Mouse (Mus musculus) lung, embryonic 14.5 days (tissue): ENCODE measurements around the gene Etv4. TPM values are rescaled to one million over a fixed set of nuclear protein-coding genes. Genes with fewer than 3 reads are reported as not detected.
A peak's percentile ranks its signal among the peaks of the same experiment; 100 is the strongest.

Experiments
- ATAC-seq: fragments of 200-750 bp; cut with Nextera tagmentation; 2 replicates; pipeline ENCODE4 v1.8.0; 2017; ENCODE audit warnings: mild to moderate bottlenecking, moderate TSS enrichment, moderate library complexity; ENCODE audit not compliant: insufficient read depth
- DNase-seq: peaks from one replicate; pipeline ENCODE4 v3.0.0-alpha.2; 2015
- H3K27ac ChIP-seq: fragments of 300-500 bp; sonication (generic); 2 replicates; pipeline ENCODE4 v1.5.1; 2014; ENCODE audit warnings: low read depth, mild to moderate bottlenecking, moderate library complexity
- H3K27me3 ChIP-seq: fragments of 300-500 bp; sonication (generic); 2 replicates; pipeline ENCODE4 v1.6.1; 2014; ENCODE audit warnings: low read length, control low read depth; ENCODE audit not compliant: insufficient read depth
- H3K36me3 ChIP-seq: fragments of 300-500 bp; sonication (generic); 2 replicates; pipeline ENCODE4 v1.6.1; 2014; ENCODE audit warnings: control low read depth; ENCODE audit not compliant: insufficient read depth
- H3K4me1 ChIP-seq: fragments of 300-500 bp; sonication (generic); 2 replicates; pipeline ENCODE4 v1.6.1; 2014; ENCODE audit warnings: antibody characterized with exemption, control low read depth; ENCODE audit not compliant: insufficient read depth
- H3K4me2 ChIP-seq: fragments of 300-500 bp; sonication (generic); 2 replicates; pipeline ENCODE4 v1.6.1; 2014; ENCODE audit warnings: mild to moderate bottlenecking
- H3K4me3 ChIP-seq: fragments of 300-500 bp; sonication (generic); 2 replicates; pipeline ENCODE4 v1.5.1; 2014; ENCODE audit warnings: low read depth, low read length
- H3K9ac ChIP-seq: fragments of 300-500 bp; sonication (generic); 2 replicates; pipeline ENCODE4 v1.6.1; 2014
- H3K9me3 ChIP-seq: fragments of 300-500 bp; sonication (generic); 2 replicates; pipeline ENCODE4 v1.6.1; 2016; ENCODE audit warnings: low read depth, low read length, control low read depth
- CTCF ChIP-seq: IDR thresholded peaks from 2 replicates; pipeline ENCODE4 v1.5.1; 2016; ENCODE audit warnings: antibody characterized with exemption, low read depth
- WGBS: fragments of 180-500 bp; shearing (Covaris S2); extraction: QIAGEN DNeasy Blood & Tissue Kit; methylation state at CpG from one replicate; pipeline ENCODE4 v1.1.7; 2014; 5-methylcytosine and 5-hydroxymethylcytosine counted together
- polyA plus RNA-seq: library from polyadenylated mRNA; unstranded; fragments of >200 nt; fragmentation: Nextera tagmentation; extraction: Ambion mirVana; gene quantifications from 2 replicates; pipeline ENCODE4 v1.2.1, GENCODE M21; 2014

Gene Etv4
- polyA plus RNA-seq, 1 experiment from 2014 or later, result 14.8 TPM

GRCm38 (mm10) chr11:101806741-101807140 lies 21.6 kb upstream of the Etv4 start:
- H3K9ac ChIP-seq, result no peak overlapping the region
- 52% methylated on average over 12 of the region's 12 CpGs for WGBS
- TF ChIP-seq CTCF, result no peak
- H3K27ac ChIP-seq, result no peak overlapping the region
- peaks cover 1% of the 10 kb centered on the region; the same call in 1 of the 2 replicates for H3K4me1 ChIP-seq
- H3K9me3 ChIP-seq, result no peaks in the 10 kb centered on the region
- no peaks in the 10 kb centered on the region for H3K36me3 ChIP-seq
- H3K4me2 ChIP-seq, result no peak overlapping the region
- ATAC-seq (no peak), DNase-seq (no peak)
- 0 out of 2 replicates have a peak, but pooled peaks cover 3% of the 10 kb centered on the region for H3K27me3 ChIP-seq
- H3K4me3 ChIP-seq, result no peak overlapping the region

- no peak for TF ChIP-seq CTCF
- peak; percentile 87 for DNase-seq
- H3K27ac ChIP-seq, result no peak overlapping the region
- H3K9ac ChIP-seq, result no peak overlapping the region
- no peaks in the 10 kb centered on the region for H3K27me3 ChIP-seq
- no peaks in the 10 kb centered on the region for H3K36me3 ChIP-seq
- H3K4me3 ChIP-seq, result no peak overlapping the region
- H3K9me3 ChIP-seq, result no peaks in the 10 kb centered on the region
- H3K4me2 ChIP-seq, result no peak overlapping the region
- H3K4me1 ChIP-seq, result peaks cover 9% of the 10 kb centered on the region
- peak; percentile 64; the same call in 1 of the 2 replicates for ATAC-seq
- WGBS, result 50% methylated on average over 8 of the region's 8 CpGs
Observed at GRCm38 (mm10) chr11:101805113-101805704, 20.0 kb upstream of the Etv4 start.

GRCm38 (mm10) chr11:101801386-101801785 lies 16.2 kb upstream of the Etv4 start:
- TF ChIP-seq CTCF, result no peak
- no peak overlapping the region for H3K4me2 ChIP-seq
- H3K27me3 ChIP-seq, result no peaks in the 10 kb centered on the region
- no peaks in the 10 kb centered on the region for H3K36me3 ChIP-seq
- H3K27ac ChIP-seq, result no peak overlapping the region
- no peak overlapping the region for H3K4me3 ChIP-seq
- H3K9me3 ChIP-seq, result no peaks in the 10 kb centered on the region
- peak; percentile 65 for DNase-seq
- ATAC-seq, result peak; percentile 26; the same call in 1 of the 2 replicates
- H3K9ac ChIP-seq, result no peak overlapping the region
- 5% methylated on average over 5 of the region's 5 CpGs for WGBS
- H3K4me1 ChIP-seq, result peaks cover 9% of the 10 kb centered on the region

DNA sequence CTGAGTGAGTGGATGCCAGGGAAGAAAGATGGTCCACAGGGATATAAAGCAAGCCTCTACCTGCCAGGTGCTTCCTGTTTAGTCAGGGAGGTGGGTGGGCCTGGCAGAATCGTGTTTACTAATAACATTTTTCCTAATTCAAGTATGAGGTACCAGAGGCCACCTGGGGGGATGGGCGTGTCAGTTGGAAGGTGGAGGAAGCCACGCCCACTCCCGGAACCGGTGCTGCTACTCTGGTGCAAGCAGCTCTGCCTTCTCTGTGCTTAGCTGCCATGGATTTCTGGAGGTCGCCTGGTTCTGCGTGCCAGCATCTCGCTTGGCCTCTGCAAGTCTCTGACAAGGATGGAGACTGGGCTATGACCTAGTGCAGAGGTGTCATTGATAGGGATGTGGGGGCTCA lies 12.9 kb upstream of the Etv4 start:
- TF ChIP-seq CTCF, result no peak
- Histone ChIP-seq H3K4me2 (no peak overlapping the region), H3K9me3 (no peaks in the 10 kb centered on the region), H3K36me3 (no peaks in the 10 kb centered on the region), H3K4me1 (peaks cover 9% of the 10 kb centered on the region), H3K27me3 (no peaks in the 10 kb centered on the region), H3K4me3 (no peak overlapping the region), H3K27ac (no peak overlapping the region), H3K9ac (no peak overlapping the region)
- DNase-seq (no peak), ATAC-seq (no peak)
- WGBS, result 31% methylated on average over 8 of the region's 8 CpGs

GRCm38 (mm10) chr11:101797355-101797754 lies 12.2 kb upstream of the Etv4 start:
- no peak for DNase-seq
- H3K27me3 ChIP-seq, result no peaks in the 10 kb centered on the region
- WGBS, result 77% methylated on average over 2 of the region's 2 CpGs
- no peak for ATAC-seq
- H3K27ac ChIP-seq, result no peak overlapping the region
- peaks cover 9% of the 10 kb centered on the region for H3K4me1 ChIP-seq
- no peaks in the 10 kb centered on the region for H3K9me3 ChIP-seq
- no peak overlapping the region for H3K4me3 ChIP-seq
- H3K4me2 ChIP-seq, result no peak overlapping the region
- H3K36me3 ChIP-seq, result no peaks in the 10 kb centered on the region
- no peak overlapping the region for H3K9ac ChIP-seq
- no peak for TF ChIP-seq CTCF

DNA sequence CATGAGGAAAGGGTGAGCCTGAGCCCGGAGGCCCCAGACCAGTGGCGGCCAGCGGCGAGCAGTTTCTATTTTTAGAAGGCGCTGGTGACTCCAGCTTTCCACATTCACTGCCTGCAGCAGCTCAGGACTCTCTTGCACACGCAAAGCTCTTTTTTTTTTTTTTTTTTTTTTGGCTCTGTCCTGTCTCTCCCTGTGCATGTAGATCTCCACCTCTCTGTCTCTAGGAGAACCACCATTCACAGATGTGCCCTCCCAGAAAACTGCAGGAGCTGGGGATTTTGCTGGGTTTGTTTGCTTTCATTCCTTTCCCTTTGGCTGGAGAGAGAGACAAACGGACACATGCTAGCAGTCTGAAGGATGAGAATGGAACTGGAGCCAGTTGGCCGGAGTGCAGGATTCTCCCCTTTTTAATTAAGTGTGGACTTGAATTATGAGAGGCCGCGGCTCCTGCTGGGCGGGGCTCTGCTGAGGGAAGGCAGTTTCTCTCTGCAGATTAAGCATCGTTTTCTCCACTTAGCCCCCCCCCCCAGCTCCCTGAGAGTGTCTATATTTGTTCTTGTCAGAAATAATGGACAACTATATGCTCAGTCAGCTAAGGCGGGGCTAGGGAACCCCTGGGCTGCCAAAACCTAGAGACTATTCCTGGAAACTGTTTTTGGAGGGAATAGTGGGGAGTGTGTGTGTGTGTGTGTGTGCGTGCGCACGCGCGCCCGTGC lies 5.8 kb upstream of the Etv4 start:
- no peaks in the 10 kb centered on the region for H3K36me3 ChIP-seq
- ATAC-seq (peak; percentile 89), DNase-seq (peak; percentile 96)
- no peak overlapping the region for H3K4me3 ChIP-seq
- no peak overlapping the region for H3K9ac ChIP-seq
- TF ChIP-seq CTCF, result no peak
- H3K4me1 ChIP-seq, result peaks cover 18% of the 10 kb centered on the region
- H3K27me3 ChIP-seq, result peaks cover 21% of the 10 kb centered on the region
- peak overlapping the region; percentile 56 for H3K4me2 ChIP-seq
- H3K27ac ChIP-seq, result peak overlapping the region; percentile 91
- 12% methylated on average over 19 of the region's 19 CpGs for WGBS
- no peaks in the 10 kb centered on the region for H3K9me3 ChIP-seq

DNA sequence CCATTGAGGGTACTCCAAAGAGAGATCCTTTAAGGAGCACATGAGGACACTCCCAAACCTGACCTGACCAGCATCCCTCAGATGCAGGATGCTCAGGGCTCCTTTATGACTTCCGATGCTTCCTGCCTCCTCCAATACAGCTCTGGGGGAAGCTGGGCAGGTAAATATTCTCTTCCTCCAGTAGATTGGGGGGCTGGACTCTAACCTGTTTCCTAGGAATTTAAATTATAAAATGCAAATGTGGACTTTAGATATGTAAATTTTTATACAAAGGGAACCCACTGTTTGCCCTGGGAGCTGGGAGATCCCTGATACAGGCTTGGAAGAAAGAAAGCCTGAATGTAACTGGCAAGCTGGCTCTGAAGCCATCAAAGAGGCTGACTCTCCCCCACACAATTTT lies 2.3 kb upstream of the Etv4 start:
- WGBS, result 80% methylated on average over 1 of the region's 1 CpGs
- no peak overlapping the region for H3K4me2 ChIP-seq
- no peak overlapping the region for H3K4me3 ChIP-seq
- TF ChIP-seq CTCF, result no peak
- H3K4me1 ChIP-seq, result peaks cover 21% of the 10 kb centered on the region
- ATAC-seq (no peak), DNase-seq (no peak)
- no peak overlapping the region for H3K9ac ChIP-seq
- H3K27me3 ChIP-seq, result peaks cover 47% of the 10 kb centered on the region
- H3K36me3 ChIP-seq, result no peaks in the 10 kb centered on the region
- H3K9me3 ChIP-seq, result no peaks in the 10 kb centered on the region
- no peak overlapping the region for H3K27ac ChIP-seq
